Mouse (Mus musculus) cortical plate, adult 2 months (tissue): ENCODE data around the gene Sirpa. TPM values are rescaled to one million over a fixed set of nuclear protein-coding genes. Genes with fewer than 3 reads are reported as not detected.
A peak's percentile ranks its signal among the peaks of the same experiment; 100 is the strongest.

Experiments
- H3K27ac ChIP-seq: fragments of 200-500 bp; 2 replicates; pipeline ENCODE4 v1.5.1; 2012; ENCODE audit warnings: low read length, control low read depth, inconsistent platforms; ENCODE audit not compliant: insufficient read depth
- H3K4me1 ChIP-seq: fragments of 200-500 bp; 2 replicates; pipeline ENCODE4 v1.6.1; 2011; ENCODE audit warnings: low read length; ENCODE audit not compliant: control insufficient read depth, insufficient read depth
- H3K4me3 ChIP-seq: fragments of 200-500 bp; 2 replicates; pipeline ENCODE4 v1.5.1; 2011; ENCODE audit warnings: mild to moderate bottlenecking, low read length, control low read depth; ENCODE audit not compliant: insufficient read depth
- CTCF ChIP-seq: fragments of 200-500 bp; IDR thresholded peaks from 2 replicates; pipeline ENCODE4 v1.5.1; 2011; ENCODE audit warnings: mild to moderate bottlenecking, control low read depth, low read length; ENCODE audit not compliant: insufficient read depth; ENCODE audit errors: extremely low read depth
- POLR2A ChIP-seq: fragments of 200-500 bp; IDR thresholded peaks from 2 replicates; pipeline ENCODE4 v1.6.1; 2011; ENCODE audit warnings: mild to moderate bottlenecking, low read length, control low read depth; ENCODE audit not compliant: insufficient read depth; ENCODE audit errors: extremely low read depth
- polyA plus RNA-seq: library from polyadenylated mRNA; depleted of rRNA; stranded (reverse); fragments of >200 nt; gene quantifications from 2 replicates; pipeline ENCODE4 v1.2.3, GENCODE M21; 2012

Sirpa gene
- polyA plus RNA-seq, 1 experiment = 314 TPM

- Histone ChIP-seq H3K4me1 (peaks cover 20% of the 10 kb centered on the region), H3K27ac (0 out of 2 replicates have a peak overlapping the region, but pooled peaks have one; percentile 37), H3K4me3 (no peak overlapping the region)
- TF ChIP-seq CTCF (no peak), POLR2A (no peak)
These were observed 31.1 kb downstream of the Sirpa start for GRCm38 (mm10) chr2:129623771-129624170.

- peak overlapping the region; percentile 37; the same call in 1 of the 2 replicates for H3K27ac ChIP-seq
- TF ChIP-seq POLR2A (no peak), CTCF (no peak)
- H3K4me3 ChIP-seq = no peak overlapping the region
- peaks cover 20% of the 10 kb centered on the region for H3K4me1 ChIP-seq
These were observed 31.7 kb downstream of the Sirpa start for GRCm38 (mm10) chr2:129624246-129624918.

- TF ChIP-seq POLR2A (no peak), CTCF (no peak)
- Histone ChIP-seq H3K4me1 (peaks cover 20% of the 10 kb centered on the region), H3K4me3 (no peak overlapping the region), H3K27ac (no peak overlapping the region)
These were observed 32.3 kb downstream of the Sirpa start for GRCm38 (mm10) chr2:129624956-129625355.

- Histone ChIP-seq H3K4me1 (peaks cover 20% of the 10 kb centered on the region), H3K27ac (no peak overlapping the region), H3K4me3 (no peak overlapping the region)
- TF ChIP-seq CTCF = no peak
- no peak for TF ChIP-seq POLR2A
These were observed 33.2 kb downstream of the Sirpa start for GRCm38 (mm10) chr2:129625845-129626244.

DNA sequence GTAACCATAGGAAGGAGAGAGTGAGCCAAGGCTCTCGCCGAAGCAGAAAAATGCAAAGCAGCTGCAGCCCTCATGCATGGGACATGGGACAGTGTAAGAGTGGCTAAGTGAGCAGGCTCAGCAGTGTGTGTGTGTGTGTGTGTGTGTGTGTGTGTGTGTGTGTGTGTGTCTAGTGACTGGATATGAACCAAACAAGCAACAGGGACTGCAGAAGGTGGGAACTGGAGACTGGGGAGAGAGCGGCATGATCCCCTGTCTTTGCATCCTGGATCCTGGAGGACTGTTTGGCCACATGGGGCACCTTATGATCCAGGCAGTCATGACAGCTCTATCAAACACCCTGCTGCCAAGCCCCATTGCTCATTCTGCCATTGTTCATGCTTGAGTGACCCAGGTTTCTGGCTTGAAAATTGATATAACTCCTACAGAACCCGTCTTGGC, 34.0 kb downstream of the Sirpa start:
- TF ChIP-seq CTCF (no peak), POLR2A (no peak)
- H3K27ac ChIP-seq = 0 out of 2 replicates have a peak overlapping the region, but pooled peaks have one; percentile 10
- peaks cover 19% of the 10 kb centered on the region for H3K4me1 ChIP-seq
- no peak overlapping the region for H3K4me3 ChIP-seq

GRCm38 (mm10) chr2:129627133-129627532, 34.5 kb downstream of the Sirpa start:
- Histone ChIP-seq H3K4me1 (peaks cover 19% of the 10 kb centered on the region), H3K27ac (peak overlapping the region; percentile 58; the same call in 1 of the 2 replicates), H3K4me3 (no peak overlapping the region)
- TF ChIP-seq POLR2A (no peak), CTCF (no peak)

DNA sequence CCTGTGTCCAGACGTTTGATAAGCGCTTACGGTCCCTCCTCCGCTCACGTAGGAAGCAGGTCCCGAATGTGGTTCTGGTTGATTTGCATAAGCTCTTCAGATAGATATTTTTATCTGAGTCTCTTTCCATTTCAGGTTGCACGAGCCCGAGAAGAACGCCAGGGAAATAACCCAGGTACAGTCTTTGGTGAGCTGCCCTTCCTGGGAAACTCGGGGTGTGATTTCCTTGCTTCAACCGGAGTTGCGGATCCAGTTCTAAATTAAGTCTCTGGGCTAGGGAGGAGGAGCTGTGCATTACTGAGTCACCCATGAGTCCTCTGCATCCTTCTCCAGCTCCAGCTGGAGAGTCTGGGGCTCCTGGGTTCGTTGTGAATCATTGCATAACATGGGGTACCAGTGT, 35.2 kb downstream of the Sirpa start:
- H3K27ac ChIP-seq = peak overlapping the region; percentile 58
- TF ChIP-seq CTCF (no peak), POLR2A (no peak)
- peaks cover 15% of the 10 kb centered on the region for H3K4me1 ChIP-seq
- H3K4me3 ChIP-seq = no peak overlapping the region

DNA sequence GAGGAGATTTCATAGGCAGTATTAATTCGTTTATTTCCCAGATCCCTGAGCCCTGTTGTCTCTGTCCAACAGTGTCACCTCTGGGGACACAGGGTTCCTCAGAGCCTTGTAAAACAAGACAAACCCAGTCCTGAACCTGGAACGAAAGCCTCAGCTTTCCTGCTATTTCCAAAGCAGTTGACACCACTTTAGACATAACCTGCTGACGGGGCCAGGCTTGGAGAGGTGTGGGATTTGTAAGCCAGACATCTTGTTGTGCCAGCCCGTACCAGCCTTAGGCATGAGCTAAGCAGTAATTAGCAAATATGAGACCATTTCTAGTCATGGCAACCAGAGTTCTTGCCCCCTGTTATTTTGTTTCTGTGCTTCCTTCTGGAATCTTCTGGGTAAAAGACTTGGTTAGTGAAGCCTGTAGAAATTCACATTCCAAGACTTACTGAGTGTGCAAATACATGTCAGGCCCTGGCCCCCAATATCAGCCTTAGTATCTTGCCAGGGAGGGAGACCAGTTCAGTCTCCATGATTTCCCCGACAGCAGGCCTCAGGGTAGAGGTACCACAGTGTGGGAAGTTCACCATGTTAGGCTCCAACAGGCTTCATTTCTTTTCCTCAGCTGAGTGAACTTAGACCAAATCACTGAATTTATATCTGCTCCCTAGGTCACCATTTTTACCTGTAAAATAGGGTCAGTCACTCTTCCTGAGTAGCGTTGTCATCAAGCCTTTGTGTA, 36.0 kb downstream of the Sirpa start:
- peak overlapping the region; percentile 30 for H3K27ac ChIP-seq
- no peak for TF ChIP-seq CTCF
- no peak for TF ChIP-seq POLR2A

DNA sequence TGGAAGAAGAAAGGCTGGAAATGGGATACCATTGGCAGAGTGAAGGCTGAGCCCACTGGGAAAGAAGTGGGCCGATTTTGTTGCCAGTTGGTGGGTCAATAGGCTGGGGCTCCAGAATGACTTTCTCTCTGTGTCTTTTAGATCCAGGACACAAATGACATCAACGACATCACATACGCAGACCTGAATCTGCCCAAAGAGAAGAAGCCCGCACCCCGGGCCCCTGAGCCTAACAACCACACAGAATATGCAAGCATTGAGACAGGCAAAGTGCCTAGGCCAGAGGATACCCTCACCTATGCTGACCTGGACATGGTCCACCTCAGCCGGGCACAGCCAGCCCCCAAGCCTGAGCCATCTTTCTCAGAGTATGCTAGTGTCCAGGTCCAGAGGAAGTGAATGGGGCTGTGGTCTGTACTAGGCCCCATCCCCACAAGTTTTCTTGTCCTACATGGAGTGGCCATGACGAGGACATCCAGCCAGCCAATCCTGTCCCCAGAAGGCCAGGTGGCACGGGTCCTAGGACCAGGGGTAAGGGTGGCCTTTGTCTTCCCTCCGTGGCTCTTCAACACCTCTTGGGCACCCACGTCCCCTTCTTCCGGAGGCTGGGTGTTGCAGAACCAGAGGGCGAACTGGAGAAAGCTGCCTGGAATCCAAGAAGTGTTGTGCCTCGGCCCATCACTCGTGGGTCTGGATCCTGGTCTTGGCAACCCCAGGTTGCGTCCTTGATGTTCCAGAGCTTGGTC, 37.3 kb downstream of the Sirpa start:
- no peak overlapping the region for H3K4me3 ChIP-seq
- no peak for TF ChIP-seq POLR2A
- H3K4me1 ChIP-seq = peaks cover 16% of the 10 kb centered on the region
- no peak overlapping the region for H3K27ac ChIP-seq

More for the DNA sequence above, 36.0 kb downstream of the Sirpa start:
- peaks cover 17% of the 10 kb centered on the region for H3K4me1 ChIP-seq
- H3K4me3 ChIP-seq = no peak overlapping the region

DNA sequence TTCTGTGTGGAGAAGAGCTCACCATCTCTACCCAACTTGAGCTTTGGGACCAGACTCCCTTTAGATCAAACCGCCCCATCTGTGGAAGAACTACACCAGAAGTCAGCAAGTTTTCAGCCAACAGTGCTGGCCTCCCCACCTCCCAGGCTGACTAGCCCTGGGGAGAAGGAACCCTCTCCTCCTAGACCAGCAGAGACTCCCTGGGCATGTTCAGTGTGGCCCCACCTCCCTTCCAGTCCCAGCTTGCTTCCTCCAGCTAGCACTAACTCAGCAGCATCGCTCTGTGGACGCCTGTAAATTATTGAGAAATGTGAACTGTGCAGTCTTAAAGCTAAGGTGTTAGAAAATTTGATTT, 37.9 kb downstream of the Sirpa start:
- Histone ChIP-seq H3K4me3 (no peak overlapping the region), H3K4me1 (peaks cover 14% of the 10 kb centered on the region), H3K27ac (no peak overlapping the region)
- no peak for TF ChIP-seq CTCF
